Mouse (Mus musculus) CD4-positive, CD25-positive, alpha-beta regulatory T cell, adult 2 months (primary cell): Measurements from ENCODE around the gene Cgnl1.

Source experiments
- DNase-seq: peaks from one replicate; pipeline ENCODE4 v3.0.0-alpha.2; 2012; ENCODE audit warnings: low read depth, low spot score

The Cgnl1 gene

DNA sequence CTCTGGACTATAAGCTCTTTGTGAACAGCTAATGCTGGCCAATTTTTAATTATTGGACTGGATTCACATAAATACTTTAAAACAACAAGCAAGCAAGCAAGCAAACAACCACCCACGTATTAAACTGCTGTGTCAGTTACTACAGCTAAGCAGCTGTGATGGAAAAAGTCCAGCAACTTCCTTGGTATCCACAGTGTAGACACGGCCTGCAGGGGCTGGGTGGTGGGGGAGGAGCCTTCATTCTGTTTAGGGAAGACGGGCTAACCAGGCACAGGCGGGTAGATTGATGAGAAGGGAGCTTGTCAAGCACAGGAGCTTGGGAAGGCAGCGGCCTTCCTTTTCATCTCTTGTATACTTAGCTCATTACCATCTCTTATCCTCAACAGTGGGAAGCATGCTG lies 96.9 kb downstream of the Cgnl1 start:
- no peak for DNase-seq

DNA sequence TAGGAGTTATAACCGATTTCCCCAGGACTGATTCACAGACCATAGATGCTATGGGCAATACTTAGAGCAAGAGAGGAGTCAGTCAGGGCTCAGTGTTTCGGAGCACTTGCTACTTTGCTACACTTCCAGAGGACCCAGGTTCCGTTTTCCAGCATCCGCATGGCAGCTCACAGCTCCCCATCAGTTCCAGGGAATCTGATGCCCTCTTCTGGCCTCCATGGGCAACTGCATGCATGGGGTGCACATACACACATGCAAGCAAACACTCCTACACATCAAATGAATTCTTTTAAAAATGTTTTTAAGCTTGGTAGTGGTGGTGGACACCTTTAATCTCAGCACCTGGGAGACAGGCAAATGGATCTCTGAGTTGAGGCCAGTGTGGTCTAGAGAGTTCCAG lies 98.9 kb downstream of the Cgnl1 start:
- DNase-seq = no peak

DNA sequence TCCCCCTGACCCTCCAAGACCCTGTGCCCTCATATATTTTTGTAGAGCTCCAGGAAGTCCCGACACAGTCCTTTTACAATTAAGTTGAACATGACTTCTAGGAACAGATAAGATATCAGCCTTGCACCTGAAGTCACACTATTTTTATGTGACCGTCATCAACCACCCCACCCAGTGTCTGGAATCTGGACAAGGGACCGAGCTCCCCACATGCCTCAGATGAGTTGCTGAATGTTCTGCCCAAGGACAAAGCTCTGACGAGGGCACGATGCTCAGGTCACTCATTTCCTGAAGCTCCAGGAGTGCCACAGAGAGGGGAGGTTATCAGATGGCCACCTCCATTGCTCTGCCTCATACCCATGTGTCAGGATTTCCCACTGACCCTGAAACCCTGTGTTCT lies 100.7 kb downstream of the Cgnl1 start:
- DNase-seq = no peak

DNA sequence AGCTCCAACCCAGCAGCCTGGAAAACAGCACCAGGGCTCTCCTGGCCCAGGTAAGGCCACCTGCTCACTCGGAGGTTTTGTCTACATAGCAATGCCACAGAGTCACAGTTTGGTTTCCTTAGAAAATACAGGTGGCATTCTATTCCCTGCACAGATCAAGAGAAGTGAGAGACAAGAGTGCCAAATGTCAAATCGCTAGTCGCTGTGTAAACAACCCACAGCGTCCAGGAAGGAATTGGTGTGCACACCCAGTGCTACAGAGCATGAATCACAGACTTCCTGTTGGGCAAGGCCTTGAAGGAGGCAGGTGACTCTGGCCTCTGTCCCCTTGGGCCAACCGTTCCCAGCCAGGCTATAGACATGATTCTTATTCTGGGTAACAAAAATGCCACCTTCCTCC lies 103.8 kb downstream of the Cgnl1 start:
- DNase-seq = no peak

DNA sequence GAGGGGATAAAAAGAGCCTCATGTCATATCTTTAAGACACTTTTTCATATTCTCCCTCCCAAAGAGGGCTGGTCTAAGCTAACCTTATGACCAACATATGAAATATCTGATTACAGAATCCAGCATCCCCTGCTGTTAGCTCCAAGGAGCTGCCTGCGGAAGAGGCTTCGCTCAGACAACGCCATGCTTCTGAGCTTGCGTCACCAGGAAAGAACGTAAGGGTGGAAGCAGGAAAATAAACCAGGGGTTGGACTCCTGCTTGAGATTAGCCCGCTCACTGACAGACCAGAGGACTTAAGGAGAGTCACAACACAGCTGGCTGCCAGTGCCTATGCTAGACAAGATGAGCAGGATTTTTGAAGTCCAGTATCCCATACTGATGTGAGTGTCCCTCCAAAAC lies 105.0 kb downstream of the Cgnl1 start:
- DNase-seq = no peak

DNA sequence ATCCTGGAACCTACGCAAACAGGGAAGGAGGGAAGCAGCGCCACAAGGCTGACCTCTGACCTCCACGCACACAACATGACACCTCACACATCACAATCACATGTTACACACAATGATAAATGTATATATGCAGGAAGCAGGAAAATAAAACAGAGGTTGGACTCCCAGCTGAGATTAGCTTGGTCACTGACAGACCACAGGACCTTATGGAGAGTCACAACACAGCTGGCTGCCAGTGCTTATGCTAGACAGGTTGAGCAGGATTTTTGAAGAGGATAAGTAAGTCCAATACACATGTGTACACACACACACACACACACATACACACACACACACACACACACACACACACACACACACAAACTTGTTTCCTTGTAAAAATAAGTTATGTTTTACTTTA lies 105.9 kb downstream of the Cgnl1 start:
- no peak for DNase-seq

DNA sequence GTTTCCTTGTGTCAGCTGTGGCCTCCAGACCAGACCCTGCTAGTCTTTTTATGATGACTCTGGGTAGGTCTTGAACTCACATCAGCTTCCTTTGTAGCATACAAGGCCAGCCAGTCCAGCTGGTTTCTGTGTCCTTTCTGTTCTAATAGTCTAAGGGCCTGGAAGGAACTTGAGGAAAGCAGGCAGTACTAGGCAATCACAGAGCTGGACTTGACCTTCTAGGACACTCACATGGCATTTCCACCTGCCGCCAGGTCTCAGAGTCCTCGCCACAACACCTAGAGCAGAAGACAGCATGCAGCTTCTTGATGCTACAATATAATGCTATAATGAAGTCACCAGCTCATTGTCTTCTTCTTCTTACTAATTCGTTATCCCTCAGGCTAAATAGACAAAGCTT lies 106.5 kb downstream of the Cgnl1 start:
- DNase-seq = no peak

DNA sequence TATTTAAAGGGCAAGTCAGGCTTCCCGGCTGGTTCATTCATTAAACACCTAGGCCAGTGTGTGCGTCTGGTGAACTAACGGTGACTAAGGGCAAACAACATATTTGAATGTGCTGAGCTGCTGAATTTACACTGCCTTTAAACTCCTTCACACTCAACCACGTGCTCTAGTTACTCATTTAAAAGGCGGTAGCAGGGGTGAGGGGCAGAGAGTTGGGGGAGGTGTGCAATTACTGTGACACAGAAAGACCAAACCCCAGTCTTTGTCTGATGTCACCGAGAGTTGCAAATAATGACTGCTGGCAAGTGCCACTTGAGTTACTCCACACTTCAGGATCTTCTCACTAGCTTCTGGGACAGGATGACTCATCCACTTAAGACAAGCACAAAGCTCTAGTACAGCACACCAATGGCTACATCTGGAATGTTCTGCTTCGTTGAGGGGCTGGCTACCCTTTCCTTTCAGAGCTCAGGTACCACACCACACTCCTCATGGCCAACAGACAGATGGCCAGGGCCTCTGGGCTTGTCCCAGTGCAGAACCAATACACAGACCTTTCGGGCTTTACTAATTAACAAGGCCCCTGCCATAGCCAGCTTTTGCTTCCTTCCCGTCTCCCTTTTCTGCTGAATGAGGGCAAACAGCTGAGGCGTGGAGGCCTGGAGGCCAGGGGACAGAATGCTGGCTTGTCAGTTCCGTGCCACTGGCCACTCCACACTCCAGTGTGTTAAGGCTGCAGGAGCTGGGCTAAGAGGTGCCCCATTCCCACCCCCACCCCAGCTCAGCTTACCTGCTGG lies 107.8 kb downstream of the Cgnl1 start:
- no peak for DNase-seq

DNA sequence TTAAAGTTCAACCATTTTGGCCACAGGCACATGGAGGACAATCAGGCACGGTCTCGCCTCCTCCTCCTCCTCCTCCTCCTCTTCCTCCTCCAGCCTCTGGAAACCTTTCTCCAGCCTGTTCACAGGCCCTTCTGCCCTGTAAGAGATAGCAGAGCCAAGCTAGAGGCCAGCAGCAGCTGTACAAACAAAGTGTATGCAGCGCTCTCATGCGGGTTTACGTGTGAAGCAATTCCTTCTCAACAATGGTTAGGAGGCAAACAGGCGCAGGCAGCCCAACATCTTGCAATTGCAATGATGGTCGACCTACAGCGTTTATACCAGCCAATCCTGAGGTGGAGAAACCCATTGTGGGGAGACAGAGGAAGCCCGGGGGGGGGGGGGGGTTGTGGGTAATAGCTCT lies 110.9 kb downstream of the Cgnl1 start:
- DNase-seq = no peak

DNA sequence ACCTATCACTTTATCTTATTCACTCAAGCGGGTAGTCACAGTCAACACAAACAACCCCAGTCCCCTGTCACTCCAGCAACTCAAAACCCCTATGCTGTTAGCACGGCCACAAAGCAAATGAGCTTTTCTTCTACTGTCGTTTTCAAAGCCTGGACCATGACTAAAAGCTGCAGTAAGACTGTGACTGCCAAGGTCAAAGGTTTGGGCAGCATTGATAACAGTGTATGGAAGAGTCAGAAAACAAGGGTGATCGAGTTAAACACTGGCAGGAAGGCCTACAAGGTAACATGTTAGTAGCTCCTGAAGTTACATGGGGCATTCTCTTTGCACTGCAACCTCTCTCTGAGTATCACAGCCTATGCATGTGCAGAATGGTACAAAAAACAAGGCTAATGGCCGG lies 111.7 kb downstream of the Cgnl1 start:
- DNase-seq = no peak

DNA sequence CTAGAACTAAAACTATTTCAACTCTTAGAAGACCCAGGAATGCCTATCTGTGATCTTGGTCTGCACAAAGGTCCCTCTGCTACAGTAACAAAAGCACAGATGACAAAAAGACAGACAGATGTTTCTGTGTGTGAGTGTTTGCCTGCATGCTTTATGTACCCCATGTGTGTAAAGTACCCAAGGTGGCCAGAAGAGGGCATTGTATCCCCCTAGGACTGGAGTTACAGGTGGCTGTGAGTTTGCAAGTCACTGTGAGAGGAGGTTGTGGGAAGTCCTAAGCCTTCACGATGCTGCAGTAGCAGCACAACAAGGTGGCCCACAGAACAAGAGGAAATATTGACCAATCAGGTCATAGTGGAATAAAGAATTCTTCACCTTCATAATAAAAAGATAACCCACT lies 114.2 kb downstream of the Cgnl1 start:
- no peak for DNase-seq

DNA sequence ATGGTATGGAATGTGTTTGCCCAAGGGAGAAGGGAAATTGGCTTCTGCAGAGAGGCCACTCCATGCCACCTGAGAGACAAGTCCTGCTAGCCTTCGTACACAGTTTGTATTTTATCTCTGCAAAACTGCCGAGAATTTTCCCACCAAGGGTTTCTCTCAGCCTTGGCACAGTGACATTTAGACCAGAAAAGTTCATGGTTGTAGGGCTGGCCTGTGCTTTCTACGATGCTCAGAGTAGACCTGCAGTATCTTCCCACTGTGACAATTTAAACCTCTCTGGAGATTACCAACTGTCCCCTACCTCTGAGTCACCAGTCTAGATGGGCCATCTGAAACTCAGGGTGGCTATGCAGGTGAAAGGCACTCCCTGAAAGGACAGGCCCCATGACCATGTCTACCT lies 116.5 kb downstream of the Cgnl1 start:
- DNase-seq = no peak

DNA sequence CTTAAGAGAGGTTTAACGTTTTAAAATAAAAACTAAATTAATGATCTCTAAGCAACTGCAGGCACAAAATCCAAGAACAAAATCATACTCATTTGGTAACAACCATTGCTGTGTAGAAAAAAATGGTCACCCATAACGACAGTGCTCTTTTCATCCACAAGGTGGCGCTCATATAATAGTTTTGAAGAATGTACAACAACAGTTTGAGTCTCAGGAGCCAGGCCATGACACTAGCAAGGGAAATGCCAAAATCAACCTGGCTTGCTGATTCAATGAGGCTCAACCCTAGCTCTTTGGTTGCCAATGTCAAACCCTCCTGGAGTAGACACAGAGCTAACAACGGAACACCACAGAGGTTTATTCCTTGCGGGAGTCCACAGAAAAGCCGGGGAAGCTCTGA lies 125.3 kb downstream of the Cgnl1 start:
- peak; percentile 57 for DNase-seq

DNA sequence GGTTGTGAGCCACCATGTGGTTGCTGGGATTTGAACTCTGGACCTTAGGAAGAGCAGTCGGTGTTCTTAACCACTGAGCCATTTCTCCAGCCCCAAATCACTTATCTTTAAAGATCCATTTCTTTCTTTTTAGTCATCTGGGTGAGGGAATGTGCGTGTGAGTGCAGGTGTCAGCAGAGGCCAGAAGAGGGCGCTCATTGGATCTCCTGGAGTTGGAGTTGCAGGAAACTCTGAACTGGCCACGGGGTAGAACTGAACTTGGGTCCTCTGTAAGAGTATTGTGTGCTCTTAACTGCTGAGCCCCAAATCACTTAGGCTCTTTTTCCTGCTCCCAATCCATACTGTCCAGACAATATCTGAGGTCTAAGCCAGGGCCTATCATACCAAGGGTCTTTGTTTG lies 127.8 kb downstream of the Cgnl1 start:
- no peak for DNase-seq

DNA sequence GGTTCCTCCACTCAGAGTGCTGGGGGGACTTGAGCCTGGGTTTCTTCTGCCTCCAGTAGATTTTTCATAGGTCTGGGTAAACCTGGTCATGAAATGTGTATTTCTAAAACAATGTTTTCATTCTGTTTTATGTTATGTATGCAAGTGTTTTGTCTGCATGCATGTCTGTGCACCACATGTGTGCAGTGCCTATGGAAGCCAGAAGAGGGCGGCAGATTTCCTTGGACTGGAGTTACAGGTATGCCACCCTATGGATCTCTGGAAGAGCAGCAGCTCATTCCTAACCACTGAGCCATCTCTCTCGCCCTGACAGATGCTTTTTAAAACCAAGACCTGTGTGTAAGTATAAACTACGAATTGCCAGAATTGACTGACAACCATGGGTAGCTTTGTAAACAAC lies 129.1 kb downstream of the Cgnl1 start:
- no peak for DNase-seq

DNA sequence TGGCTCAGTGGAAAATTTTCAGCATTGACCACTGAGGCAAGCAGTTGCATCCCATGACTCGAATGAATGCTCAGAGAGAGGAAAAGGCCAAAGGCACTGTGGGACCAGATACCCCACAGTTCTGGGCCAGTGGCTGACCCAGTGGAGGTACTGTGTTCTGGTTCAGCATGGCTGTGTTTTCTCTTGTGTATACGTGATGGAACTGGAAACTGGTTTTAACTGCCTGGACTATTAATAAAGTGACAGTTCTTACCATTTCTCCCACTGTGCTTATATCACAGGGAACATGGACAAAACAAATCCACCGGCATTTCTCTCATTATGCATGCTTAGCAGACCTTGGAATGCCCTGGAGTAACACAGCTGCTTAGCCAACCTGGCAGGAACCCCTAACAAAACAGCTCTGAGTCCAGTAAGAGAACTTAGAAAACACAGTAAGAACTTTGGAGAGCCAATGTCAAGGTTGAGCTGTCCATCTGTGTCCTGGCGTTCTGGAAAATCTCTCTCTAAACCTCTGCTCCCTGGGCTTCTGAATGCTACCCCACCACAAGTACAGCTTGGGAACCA lies 131.0 kb downstream of the Cgnl1 start:
- no peak for DNase-seq

DNA sequence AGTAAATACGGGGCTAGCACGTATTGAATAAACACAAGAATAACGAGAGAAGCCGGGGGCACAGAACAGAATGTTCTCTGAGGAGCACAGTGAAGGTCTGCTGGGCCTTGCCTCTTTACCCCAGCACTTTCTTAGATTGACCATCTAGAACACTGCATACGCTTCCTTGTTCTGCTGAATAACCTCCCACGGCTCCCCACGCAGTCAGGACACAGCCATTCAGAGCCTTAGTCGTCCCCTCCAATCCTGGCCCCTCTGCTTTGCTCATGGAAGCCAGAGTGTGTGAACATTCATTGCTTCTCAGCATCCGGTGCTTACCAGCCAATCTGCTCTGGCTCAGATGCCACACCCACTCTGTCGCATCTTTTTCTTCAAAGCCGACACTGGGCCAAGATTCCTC lies 133.2 kb downstream of the Cgnl1 start:
- DNase-seq = no peak

DNA sequence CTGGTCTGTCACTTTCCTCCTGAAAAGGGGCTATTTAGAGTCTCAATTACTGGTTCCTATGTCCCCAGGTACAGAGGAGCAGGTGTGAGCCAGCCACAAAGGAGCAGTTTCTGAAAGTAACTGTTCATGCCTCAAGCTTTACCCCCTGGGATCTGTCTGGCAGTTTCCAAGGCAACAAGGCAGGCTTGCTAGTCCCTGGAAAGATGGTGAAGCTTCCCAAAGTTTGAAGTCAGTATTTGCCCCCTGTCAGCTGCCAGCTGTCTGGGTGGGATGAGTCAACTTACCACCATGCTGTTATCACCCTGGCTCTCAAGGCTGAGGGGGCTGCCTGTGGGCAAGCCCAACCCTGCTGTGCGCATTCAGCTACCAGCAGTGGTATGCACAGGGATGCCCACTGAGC lies 134.5 kb downstream of the Cgnl1 start:
- DNase-seq = no peak

DNA sequence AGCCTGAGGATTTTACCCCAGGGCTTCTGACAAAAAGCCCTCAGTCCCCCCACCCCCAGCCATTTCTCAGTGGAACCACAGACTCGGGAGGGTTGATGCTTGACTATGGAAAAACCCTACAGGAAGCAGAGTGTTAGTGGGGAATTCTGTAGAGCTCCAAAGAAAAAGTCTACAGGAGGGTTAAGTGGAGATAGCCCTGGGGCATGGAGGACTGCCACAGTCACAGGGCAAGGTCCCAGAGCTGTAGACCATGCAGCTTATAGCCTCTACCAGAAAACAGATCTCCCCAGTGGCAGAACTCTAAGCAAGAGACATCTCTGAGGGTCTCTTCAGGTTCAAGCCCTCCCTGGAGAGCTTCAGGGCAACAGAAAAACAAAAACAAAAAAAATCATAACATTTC lies 135.8 kb downstream of the Cgnl1 start:
- DNase-seq = no peak

DNA sequence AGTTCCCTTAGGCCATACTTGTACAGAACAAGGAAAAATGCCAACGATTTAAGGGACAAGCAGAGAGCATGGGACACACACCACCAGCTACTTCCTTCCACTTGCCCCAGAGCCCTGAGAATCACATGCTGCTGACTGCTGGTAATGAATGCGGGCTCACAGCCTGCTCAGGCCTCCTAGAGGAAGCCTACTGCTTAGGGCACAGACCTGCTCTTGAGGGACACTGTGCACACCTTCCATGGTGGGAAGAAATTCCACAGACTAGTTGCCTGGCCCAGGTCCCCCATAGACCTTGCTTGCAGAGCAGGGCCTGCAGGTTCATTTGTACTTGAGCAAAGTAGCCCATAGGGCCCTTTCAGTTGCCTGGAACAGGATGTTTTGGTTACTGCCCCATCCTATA lies 136.5 kb downstream of the Cgnl1 start:
- DNase-seq = no peak

DNA sequence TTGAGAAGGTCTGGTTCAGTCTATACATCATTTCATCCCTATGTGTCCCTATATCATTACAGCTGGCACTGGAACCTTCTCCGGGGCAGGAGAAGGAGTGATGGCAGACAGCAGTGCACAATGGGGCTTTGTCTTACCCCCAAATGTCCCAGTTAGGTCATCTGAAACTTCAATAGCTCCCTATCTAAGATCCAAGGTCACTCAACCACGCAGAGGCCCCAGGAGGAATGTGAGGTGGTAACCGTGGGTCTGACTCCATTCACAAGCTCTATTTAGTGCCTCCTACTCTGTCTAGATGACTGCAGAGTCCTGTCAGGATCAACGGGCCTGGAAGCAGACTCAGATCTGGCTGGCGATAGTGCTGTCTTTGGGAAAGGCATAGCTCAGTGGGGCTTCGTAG lies 142.5 kb downstream of the Cgnl1 start:
- DNase-seq = no peak

DNA sequence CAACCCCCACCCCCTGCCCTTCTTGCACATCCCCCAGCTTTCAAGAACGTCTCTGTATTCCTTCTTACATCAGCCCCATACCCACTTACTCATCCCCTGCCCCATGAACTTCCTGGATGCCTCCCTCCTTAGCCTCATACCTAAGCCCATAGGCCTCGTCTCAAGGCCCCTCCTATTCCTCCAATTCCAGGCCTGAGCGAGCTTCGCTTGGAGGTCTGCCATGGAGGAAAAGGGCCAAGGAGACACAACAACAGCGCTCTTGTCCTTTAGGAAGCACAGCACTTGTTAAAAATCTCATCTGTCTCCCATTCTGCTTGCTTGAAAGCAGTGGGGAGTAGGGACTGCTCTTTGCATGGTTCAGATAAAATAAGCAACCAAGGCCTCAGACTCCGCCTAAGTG lies 143.1 kb downstream of the Cgnl1 start:
- no peak for DNase-seq

DNA sequence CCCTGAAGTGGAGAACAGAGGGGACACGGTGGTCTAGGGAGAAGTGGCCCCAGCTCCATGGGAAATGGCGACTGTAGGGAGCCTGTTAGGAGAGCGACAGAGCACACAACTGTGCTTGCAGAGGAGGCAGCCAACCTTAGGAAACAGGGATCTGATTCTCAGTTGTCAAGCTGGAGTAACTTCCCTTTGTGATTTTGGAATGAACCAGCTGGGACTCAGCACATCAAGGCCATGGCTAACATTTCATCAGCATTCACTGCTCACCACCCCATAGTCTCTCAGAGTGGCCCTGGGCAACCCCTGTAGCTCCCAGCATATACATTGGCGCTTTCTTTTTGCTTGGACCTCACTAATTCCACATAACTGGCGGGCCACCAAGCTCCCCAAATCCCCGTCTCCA lies 145.4 kb downstream of the Cgnl1 start:
- no peak for DNase-seq
